Mouse (Mus musculus) ovary, adult 18-20 months (tissue): Measurements from ENCODE around the gene Kctd4.
"Not testable (repeated sequence)": the region's sequence is repeated elsewhere in the genome, so short reads cannot be mapped to it uniquely, and the experiment has no call there.

Source experiments
- DNase-seq: peaks from one replicate; pipeline ENCODE4 v3.0.0; 2022; ENCODE audit warnings: low spot score, mixed read lengths

Kctd4 gene

DNA sequence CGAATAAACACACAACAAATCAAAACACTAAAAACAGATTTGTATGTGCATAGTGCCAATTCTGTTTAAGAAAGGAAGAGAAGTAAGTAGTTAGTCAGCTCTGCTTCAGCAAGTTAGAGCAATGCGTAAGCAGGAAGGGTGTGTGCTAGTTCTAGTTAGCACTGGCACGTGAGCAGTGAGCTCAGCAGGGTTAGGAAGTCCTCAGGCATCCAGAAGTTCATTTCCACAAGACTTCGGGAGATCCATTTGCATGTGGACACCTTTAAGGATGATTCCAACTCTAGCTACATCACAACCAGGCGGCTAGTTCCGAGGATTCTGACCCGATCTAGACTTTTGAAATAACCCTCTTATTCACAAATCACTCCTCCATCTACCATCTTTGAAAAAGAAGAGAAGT is at the start of gene Kctd4:
Gene Kctd4, plus strand, starts transcription at position 244 of the 400 bp plus-strand sequence.
- DNase-seq: no peak

DNA sequence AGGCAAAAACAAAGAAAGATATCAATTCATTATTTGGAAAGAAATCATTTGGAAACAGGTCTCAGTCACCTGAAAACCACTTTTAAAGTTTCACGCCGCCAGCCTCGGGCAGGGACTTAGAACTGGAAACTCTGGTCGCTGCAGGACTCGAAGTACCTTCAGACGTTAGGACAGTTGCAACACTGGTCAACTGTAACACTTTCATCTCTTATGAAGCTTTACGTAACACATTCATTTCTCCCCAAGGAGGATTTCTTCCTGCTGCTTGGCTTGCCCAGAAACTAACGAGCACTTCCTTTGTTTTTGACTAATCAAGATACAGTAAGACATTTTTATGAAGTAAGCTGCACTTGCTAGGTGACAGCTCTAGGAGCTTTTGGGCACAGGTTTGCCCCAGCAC is 47.9 kb upstream of the Kctd4 start:
- DNase-seq: no peak

DNA sequence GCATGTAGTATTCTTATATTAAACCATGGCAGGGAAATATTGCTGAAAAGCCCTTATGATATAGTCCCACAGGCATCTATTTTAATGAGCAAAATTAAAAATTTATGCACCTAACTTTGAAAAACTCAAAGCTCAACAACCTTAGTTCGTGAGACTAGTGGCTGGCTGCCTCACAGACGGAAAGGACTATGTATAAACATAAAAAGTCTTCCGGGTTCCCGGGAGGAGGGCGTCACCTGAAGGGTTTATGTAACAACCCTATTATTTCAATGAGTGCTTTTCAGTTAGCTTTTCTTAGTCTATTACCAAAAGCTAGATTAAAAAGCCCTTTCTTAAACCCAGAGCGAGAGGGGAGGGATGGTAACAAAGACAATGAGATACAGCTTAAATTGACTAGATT is 42.8 kb upstream of the Kctd4 start:
- DNase-seq: no peak

DNA sequence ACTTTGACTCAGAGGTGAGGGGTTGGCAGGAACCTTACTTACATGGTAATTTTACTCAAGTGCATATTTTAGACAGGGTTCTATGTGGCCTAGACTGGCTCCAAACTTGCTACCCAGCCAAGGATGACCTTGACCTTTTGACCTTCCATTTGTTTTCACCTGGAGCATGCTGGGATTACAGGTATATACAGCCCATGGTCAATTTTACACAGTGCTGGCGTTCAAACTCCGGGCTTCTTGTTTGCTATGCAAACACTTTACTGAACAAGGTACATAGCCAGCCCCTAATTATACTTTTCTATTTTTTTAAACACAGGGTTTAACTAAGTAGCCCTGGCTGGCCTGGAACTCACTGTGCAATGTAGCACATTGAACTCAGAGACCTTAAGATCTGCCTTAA is 42.1 kb upstream of the Kctd4 start:
- no peak for DNase-seq

DNA sequence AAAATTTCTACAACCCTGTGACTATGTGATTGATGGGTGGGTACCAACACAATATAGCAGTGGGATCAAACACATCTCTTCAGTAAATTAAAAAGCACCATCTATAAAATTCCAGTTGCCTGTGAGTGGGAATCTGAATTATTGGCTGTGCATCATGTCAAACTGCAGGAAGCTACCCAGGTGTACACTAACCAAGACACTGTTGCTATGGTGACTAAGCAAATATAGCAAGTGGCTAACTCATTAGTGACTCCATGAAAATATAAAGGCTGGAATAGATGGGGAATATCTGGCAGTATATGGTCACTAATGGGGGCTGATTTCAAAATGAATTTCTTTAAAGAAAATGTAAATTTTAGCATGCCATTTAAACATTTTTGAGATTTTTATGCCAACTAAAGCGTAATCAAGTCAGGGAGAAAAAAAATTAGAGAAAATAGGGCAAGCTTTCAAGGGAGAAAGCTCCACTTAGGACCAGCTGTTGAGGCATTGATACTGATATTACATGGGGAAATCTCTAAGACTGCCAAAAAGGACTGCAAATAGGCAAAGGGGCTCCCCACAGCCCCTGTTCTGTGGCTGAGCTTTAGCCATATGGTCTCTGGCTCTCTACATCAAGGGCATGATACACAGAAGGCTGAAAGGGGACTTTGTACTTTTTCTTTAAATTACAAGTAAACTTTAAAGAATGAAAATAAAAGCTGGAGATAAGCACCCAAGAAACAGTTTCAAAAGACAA is 31.3 kb upstream of the Kctd4 start:
- DNase-seq: no peak

DNA sequence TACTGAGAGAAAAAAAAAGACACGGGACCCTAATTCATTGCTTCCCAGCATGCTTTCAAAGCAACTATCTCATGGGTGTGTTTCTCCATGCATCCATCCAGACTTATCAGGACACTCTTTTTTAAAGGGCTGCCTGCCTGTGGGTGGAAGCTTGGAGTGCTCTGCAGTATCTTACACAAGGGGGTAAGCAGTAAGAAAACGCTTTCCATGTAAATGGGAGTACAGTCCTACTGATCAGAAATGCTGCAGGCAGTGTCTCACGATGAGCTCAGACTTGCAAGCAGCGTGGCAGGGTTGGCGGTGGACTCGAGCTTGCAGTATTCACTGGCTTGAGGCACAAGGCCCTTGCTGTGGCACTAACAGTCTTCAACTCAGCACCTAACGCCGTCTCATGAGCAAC is 25.1 kb upstream of the Kctd4 start:
- DNase-seq: not testable (repeated sequence)

DNA sequence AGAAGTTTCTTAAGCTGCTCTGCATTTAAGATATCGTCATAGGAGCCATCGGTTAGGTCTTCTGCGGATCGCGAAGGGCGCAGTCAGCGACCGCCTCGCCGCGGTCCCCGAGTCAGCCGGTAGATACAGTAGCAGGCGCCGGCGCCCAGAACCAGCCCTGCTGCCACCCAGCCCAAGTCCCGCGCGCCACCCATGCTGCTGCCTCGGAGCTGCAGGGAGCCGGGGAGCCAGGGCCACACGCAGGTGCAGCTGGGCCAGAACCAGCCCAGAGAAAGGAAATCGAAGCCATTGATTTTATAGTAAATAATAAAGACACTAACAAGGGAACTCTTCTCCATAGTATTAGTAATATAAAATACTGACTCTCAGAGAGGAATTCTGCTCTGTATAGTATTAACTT is 23.5 kb upstream of the Kctd4 start:
- DNase-seq: no peak

DNA sequence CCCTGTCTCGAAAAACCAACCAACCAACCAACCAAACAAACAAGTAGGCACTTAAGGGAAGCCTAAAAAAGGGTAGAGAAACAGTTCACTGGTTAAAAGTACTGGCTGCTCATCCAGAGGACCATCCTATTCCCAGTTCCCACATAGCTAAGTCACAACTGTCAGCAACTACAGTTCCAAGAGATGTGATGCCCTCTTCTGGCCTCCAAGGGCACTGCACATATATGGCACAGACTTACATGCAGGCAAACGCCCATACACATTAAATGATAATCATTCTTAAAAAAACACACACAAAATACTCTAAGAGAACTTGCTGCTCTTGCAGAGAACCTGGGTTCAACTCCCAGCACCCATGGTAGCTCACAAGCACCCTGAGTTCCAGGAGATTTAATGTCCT is 20.4 kb upstream of the Kctd4 start:
- no peak for DNase-seq

DNA sequence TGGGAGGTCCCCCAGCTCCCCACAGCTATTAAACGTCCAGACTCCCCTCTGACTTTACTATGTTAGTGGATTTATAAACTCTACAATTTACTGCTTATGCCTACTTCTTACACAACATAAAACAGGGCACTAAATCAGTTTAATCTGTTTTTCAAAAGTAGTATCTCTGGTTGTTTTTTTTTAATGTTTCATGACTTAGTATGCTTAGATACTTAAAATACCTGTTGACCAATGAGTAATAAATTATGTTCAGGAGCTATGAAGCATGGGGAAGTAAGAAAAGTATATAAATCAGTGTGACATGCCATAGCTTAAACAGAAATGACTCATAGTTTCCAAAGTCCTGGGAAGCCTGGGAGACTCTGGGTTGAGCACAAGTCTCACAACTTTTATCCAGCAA is 17.1 kb upstream of the Kctd4 start:
- no peak for DNase-seq

DNA sequence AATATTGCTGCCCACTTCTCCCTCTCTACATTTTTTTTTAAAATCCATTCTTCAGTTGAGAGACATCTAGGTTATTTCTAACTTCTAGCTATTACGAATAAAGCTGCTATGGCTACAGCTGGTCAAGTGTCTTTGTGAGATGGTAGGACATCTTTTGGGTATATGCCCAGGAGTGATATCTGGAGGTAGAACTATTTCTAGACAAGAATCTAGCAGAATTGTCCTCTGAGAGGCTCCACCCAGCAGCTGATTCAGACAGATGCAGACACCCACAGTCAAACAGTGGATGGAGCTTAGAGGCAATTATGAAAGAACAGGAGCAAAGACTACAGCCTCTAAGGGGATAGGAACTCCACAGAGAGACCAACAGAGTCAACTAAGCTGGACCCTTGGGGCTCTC is 13.3 kb upstream of the Kctd4 start:
- no peak for DNase-seq

DNA sequence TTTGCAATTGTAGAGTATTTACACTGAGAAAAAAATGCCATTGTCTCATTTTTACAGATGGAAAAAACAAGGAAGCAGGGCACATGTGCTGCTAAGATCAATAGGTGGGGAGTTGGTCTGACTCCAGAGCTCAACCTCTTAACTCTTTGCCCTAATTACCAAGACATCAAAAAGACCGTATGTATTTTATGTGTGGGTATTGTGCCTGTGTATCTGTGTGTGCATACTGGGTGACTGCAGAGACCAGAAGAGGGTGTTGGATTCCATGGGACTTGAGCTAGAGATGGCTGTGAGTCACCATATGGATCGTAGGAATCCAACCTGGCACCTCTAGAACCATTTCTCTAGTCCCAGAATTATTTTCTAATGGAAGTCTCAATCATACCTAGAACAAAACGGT is 12.4 kb upstream of the Kctd4 start:
- DNase-seq: no peak

DNA sequence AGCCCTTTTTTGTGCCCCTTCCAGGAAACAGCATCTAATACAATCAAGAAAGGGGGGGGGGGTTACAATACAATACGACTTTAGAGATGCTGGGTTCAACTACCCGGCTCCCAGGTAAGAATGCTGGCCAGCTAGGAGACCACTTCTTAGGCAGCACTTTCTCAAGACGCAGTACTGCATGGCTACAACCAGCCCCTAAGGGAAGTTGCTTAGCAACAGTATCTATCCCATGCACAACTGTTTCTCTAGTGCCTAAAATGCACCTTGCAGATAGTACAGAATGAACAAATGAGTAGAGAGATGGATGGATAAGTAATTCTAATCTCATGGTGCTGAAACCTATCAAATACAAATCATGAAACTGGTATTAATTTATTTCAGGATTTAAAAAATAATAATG is 7.1 kb upstream of the Kctd4 start:
- DNase-seq: no peak

DNA sequence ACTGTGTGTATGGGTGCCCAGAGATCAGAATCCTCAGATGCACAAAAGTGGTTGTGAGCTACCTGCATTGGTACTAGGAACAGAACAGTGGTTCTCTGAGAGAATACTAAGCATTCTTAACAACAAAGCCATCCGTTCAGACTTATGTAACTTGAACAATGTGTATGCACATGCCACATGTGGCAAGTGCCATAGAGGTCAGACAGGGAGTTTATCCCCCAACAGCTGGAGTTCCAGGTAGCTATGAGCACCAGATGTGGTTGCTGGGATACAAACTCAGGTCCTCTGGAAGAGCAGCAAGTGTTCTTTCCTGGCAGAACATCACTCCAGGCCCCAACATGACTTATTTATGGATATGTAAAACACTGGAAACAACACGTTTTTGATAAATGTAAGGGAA is 1.8 kb upstream of the Kctd4 start:
- DNase-seq: no peak

DNA sequence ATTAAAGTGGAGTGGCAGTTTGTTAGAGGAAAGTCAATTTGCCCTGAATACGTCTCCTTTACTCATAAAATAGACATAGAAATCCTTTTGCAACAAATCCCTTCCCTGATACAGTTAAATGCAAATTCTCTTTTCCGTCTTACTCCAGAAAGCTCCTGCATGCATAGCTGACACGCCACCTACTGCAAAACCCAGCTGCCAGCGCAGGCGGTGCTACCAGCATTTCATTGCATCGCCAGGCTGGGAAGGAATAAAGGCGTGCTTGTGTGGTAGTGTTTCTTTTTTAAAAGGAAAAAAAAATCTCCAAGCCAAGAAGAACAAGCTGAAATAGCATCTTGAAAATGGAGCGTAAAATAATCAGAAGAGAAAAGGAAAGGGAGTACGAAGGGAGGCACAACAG is 7.4 kb downstream of the Kctd4 start:
- DNase-seq: no peak

DNA sequence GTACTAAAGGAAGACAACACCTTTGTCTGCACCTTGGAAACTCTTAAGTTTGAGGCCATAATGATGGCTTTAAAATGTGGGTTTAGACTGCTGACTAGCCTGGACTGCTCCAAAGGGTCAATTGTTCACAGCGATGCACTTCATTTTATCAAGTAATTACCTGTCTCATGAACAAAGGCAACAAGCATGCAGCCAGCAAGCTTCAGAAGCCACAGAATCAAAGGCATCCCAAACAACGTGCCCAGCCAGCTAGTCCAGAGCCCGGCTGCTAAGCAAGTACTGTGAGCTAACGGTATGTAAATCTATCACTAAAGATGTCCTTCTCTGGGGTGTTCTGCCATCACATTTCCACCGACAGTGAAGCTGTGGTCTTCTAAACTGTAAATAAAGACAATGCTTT is 8.4 kb downstream of the Kctd4 start:
- no peak for DNase-seq

DNA sequence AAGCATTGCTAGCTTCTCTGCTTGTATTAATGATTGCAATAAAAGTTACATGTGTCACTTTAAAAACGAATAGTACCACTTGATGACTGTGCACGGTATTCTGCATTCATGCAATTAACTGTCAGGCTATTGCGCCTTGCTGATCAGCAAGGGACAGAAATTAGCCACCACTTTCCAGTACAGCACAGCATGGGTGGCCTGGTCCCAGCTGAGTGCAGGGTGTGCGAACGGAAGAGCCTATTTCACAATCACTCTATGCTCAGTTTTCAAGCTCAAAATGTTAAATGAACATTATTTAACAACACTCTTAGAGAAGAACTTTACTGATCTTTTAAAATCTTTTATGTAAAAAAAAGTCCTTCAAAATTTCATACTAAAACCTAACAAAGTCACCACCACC is 9.2 kb downstream of the Kctd4 start:
- no peak for DNase-seq

DNA sequence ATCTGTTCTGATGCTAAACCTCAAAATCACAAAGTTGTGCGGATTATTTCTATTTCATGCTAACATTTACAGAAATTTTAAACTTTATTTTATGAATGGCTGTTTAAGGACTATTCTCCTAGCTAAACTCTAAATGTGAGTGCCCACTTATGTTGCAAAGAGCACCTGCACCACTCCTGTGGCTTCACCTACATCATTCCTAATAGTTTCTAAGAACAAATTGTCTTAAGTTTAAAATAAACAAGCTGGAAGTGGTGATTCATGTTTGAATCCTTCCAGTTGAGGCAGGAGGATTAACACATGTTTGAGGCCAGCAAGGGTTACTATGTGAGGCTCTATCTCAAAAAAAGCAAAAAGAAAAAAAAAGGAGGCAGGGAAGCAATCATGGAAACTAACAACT is 9.6 kb downstream of the Kctd4 start:
- DNase-seq: no peak

DNA sequence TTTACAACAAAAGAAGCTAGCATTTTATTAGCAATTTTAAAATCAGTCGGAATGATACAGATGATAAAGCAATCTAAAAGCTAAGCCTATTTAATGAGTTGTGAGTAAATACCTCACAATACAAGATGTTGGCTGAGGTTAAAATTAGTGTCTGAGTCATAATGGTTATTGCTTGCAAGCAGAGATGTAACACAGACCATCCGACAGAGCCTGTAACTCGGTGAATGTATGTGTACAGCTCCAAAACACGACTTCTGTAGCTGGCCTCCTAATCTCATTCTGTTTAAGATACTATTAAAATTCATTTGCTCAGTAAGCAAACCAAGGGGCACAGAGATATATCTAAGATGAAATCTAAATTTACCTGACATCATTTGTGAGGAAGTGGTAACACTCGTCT is 12.5 kb downstream of the Kctd4 start:
- DNase-seq: no peak

DNA sequence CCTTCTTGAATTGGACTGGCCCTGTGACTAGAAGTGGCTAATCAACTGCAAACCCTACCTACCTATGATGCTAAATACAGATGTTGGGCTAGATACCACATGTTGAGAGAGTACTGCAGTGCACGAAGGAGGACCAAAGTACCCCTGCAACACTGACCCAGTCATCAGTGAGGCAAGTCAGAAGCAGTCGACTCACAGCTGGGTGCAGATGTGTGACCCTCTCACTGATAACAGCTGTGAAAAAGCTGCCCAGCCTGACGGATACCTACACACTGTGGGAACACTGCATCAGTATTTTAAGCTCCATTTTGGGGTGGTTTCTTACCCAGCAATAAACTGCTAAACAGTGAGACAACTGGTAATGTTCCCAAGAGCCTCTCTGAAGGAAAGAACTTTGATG is 21.3 kb downstream of the Kctd4 start:
- no peak for DNase-seq

DNA sequence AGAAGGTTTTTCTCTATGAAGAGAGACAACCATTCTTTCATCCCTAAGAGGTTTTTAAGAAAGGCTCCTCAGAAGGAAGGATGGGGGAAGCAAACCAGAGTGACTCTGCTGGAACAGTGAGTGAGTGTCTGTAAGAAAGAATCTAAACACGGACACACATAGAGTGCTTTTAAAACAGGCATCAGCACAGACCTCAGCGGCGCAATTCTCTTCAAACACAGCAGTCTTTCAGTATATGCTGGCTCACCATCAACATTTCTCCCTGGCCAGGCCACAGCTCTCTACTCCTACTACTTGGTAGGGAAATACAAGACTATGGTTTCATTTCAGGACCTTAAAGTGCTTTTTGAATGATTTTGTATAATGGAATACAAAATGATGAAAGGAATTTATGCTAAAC is 26.4 kb downstream of the Kctd4 start:
- no peak for DNase-seq

DNA sequence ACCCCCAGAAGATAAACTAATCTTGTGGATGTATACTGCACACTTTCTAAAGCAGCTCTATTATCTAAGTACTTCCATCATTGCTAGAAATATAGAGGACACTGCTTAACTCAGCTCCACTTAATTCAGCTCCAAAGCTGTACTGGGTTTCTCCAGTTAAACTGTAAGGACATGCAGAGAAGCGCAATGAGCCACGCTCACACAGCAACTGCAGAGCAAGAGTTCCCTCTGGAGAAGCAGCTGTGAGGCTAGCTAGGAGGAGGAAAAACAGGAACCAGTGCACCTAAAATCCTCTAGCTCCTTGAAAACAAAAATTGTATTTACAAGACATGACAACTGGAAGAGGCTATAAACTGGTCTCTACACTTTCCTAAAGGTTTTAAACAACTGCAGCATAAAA is 29.1 kb downstream of the Kctd4 start:
- no peak for DNase-seq

DNA sequence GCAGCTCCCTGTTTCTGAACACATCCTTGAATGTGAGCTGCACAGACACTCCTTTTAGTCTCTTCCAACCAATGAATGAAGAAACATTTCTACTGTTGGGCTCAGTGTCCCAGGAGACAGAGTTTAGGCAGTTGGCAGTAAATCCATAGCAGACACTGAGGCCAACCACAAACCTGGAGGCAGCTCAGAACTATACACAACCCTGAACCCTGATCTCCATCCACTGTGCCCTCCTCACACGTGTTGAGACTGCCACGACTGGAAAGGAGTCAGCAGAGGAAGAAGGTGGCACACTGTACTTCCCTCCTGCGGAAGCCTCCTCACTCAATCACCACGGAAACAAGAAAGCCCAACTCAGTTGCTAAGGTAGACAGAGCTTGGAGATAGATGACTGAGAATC is 30.3 kb downstream of the Kctd4 start:
- DNase-seq: no peak

DNA sequence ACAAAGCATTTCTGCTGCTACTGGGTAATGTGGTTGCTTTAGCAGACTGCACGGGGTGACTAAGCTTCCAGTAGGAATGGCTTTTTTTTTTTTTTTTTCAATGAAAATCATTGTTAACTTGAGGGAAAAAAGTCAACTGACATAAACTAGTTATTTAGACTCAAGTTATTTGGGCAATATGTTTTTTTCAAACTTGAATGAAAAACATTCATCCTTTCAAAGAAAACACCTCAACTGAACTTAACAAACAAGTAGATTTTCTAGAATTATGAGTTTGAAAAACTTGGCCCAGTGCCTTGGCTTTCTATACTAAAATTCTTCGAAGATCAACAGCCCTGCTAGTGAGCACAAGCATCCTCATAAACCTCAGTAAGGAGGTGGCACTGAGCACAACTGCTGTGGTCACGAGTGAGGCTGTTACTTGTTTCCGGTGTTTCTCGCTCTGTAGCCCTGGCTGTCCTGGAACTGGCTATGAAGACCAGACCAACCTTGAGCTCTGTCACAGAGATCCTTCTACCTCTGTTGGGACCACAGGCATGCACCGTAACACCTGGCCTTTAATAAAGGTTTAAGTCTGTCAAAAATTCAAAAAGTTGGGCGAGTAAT is 32.2 kb downstream of the Kctd4 start:
- no peak for DNase-seq

DNA sequence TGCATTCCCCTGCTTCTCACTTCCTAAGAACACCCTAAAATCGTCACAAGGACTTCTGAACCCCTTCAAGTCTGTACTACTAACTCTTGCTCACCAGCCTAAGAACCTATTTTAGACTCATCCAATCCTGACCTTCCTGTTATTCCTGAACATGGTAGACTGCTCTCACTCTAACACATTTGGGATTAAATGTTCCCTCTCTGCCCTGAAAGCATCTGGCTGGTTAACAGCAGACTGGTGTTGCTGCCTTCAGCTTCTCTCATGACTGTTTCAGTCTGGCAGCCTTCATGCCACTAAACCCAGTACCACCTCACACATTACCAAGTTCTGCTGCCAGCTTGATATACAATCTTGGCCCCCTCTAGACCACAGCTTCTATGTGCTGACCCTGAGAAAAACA is 34.4 kb downstream of the Kctd4 start:
- DNase-seq: no peak
